Mouse (Mus musculus) A20 (cell line): Measurements from ENCODE around the gene Tubg2.

Experiments
- DNase-seq: peaks from one replicate; pipeline ENCODE4 v3.0.0-alpha.2; 2011; ENCODE audit warnings: low read depth, low spot score

Gene Tubg2

GRCm38 (mm10) chr11:101178061-101179058, 22.7 kb downstream of the Tubg2 start:
- peak; percentile 89 for DNase-seq

GRCm38 (mm10) chr11:101179306-101179705, 23.6 kb downstream of the Tubg2 start:
- no peak for DNase-seq

- no peak for DNase-seq
These were observed 24.6 kb downstream of the Tubg2 start for GRCm38 (mm10) chr11:101180261-101180660.

GRCm38 (mm10) chr11:101180846-101181740, 25.4 kb downstream of the Tubg2 start:
- no peak for DNase-seq

GRCm38 (mm10) chr11:101181961-101182360, 26.3 kb downstream of the Tubg2 start:
- no peak for DNase-seq

- DNase-seq, result no peak
These were observed 27.2 kb downstream of the Tubg2 start for GRCm38 (mm10) chr11:101182771-101183517.

- DNase-seq, result no peak
These were observed 29.3 kb downstream of the Tubg2 start for GRCm38 (mm10) chr11:101184984-101185383.

GRCm38 (mm10) chr11:101185441-101185840, 29.7 kb downstream of the Tubg2 start:
- no peak for DNase-seq

- DNase-seq, result no peak
These were observed 31.0 kb downstream of the Tubg2 start for GRCm38 (mm10) chr11:101186526-101187247.

- DNase-seq, result no peak
These were observed 31.8 kb downstream of the Tubg2 start for GRCm38 (mm10) chr11:101187541-101187940.

GRCm38 (mm10) chr11:101188166-101188805, 32.6 kb downstream of the Tubg2 start:
- DNase-seq, result no peak

GRCm38 (mm10) chr11:101189495-101190180, 33.9 kb downstream of the Tubg2 start:
- no peak for DNase-seq

GRCm38 (mm10) chr11:101190181-101190912, 34.6 kb downstream of the Tubg2 start:
- DNase-seq, result no peak

- no peak for DNase-seq
These were observed 35.5 kb downstream of the Tubg2 start for GRCm38 (mm10) chr11:101190913-101191907.

GRCm38 (mm10) chr11:101191919-101192470, 36.3 kb downstream of the Tubg2 start:
- DNase-seq, result no peak

- DNase-seq, result no peak
These were observed 36.9 kb downstream of the Tubg2 start for GRCm38 (mm10) chr11:101192646-101193045.

- DNase-seq, result no peak
These were observed 37.4 kb downstream of the Tubg2 start for GRCm38 (mm10) chr11:101193076-101193475.
